27 mouse cellular contexts compared by ENCODE assay signal in genomic region chr14:48457288-48457938, GRCm38 (mm10). TPM values are rescaled to one million over a fixed set of nuclear protein-coding genes. Genes with fewer than 3 reads are reported as not detected.
A peak's percentile ranks its signal among the peaks of the same experiment; 100 is the strongest.
DNase-seq lines count a peak whose midpoint lies in the region; ATAC-seq and TF ChIP-seq lines count a peak whose summit lies in the region.
"Had no signal": no experiment of that assay in that cellular context is flagged by ENCODE, and none has a peak within 500 bp of the region (broad histone marks: within the 10 kb centered on the region; RNA-seq: fewer than 3 reads in every experiment).

No protein-coding gene starts in this region.

- WGBS in heart, adult 2 months: 79% methylated on average over 16 of the region's 16 CpGs
- 60% methylated on average over 16 of the region's 16 CpGs for WGBS in midbrain, embryonic 14.5 days

- no peak overlapping the region for H3K4me2 ChIP-seq in midbrain, embryonic 14.5 days (ENCODE audit: low read length)
- H3K4me2 ChIP-seq: embryonic facial prominence, embryonic 13.5 days; forebrain, embryonic 12.5 days; heart, embryonic 11.5 days; hindbrain, embryonic 14.5 days; liver, embryonic 13.5 days; stomach, embryonic 15.5 days had no signal

- H3K36me3 ChIP-seq in heart, adult 2 months (ENCODE audit: control insufficient read depth, insufficient read depth, low read length): peaks cover 6% of the 10 kb centered on the region; the same call in 1 of the 2 replicates
- peaks cover under 1% of the 10 kb centered on the region; the same call in 1 of the 2 replicates for H3K36me3 ChIP-seq in midbrain, embryonic 14.5 days (ENCODE audit: control insufficient read depth, insufficient read depth, low read length)

- no peak overlapping the region for H3K9ac ChIP-seq in heart, adult 2 months (ENCODE audit: low read depth, low read length)
- H3K9ac ChIP-seq in midbrain, embryonic 14.5 days (replicated peaks; ENCODE audit: low read length): no peak overlapping the region
- H3K9ac ChIP-seq: embryonic facial prominence, embryonic 13.5 days; forebrain, embryonic 12.5 days; forebrain, postnatal 0 days; hindbrain, embryonic 14.5 days; liver, embryonic 13.5 days; stomach, embryonic 15.5 days had no signal

- TF ChIP-seq EP300 in heart, adult 2 months (IDR thresholded peaks at IDR 0.05; ENCODE audit: insufficient read depth, low read depth, low read length): no peak

- no peak for TF ChIP-seq CTCF in heart, adult 2 months (IDR thresholded peaks at IDR 0.05)

- H3K27ac ChIP-seq in heart, adult 2 months: peak overlapping the region; percentile 33; the same call in 1 of the 2 replicates
- 0 out of 2 replicates have a peak overlapping the region, but pooled peaks have one; percentile 33 for H3K27ac ChIP-seq in midbrain, embryonic 14.5 days (replicated peaks; ENCODE audit: low read depth, low read length)
- H3K27ac ChIP-seq: embryonic facial prominence, embryonic 13.5 days; hindbrain, embryonic 14.5 days; liver, embryonic 13.5 days; stomach, embryonic 15.5 days had no signal

- DNase-seq in heart, adult 2 months: no peak
- no peak for DNase-seq in heart, postnatal 25 days (ENCODE audit: low spot score)
- peak; percentile 45 for DNase-seq in 416B (ENCODE audit: low read depth)
- no peak for DNase-seq in midbrain, embryonic 14.5 days
- no peak for DNase-seq in adipocyte (ENCODE audit: low spot score)
- DNase-seq in embryo, embryonic 9.5 days (ENCODE audit: extremely low spot score): no peak
- DNase-seq: adrenal gland, postnatal 25 days; cerebellum, adult 8-10 months; forebrain, postnatal 0 days; gastrocnemius, postnatal 10 days; heart, adult 11 months; kidney, adult 9 months; kidney, postnatal 10 days; layer of hippocampus, postnatal 36 days; liver, embryonic 13.5 days; lung, adult 18-20 months; lung, postnatal 4 days had no signal

- H3K79me2 ChIP-seq in heart, adult 2 months (replicated peaks; ENCODE audit: control insufficient read depth, insufficient read depth, low read length): no peaks in the 10 kb centered on the region

- intact Hi-C loops in heart, adult 2 months (cut with DNase I): no loop called here
- intact Hi-C loops in heart, postnatal 25 days (cut with DNase I): loop anchor here (10.0 kb wide), 1 partner anchor 323 kb away; no protein-coding TSS in a partner anchor

- peaks cover 4% of the 10 kb centered on the region for H3K4me1 ChIP-seq in heart, adult 2 months (ENCODE audit: control insufficient read depth, insufficient read depth, low read length)
- H3K4me1 ChIP-seq in midbrain, embryonic 14.5 days (ENCODE audit: control insufficient read depth, insufficient read depth, low read length): peaks cover 12% of the 10 kb centered on the region; the same call in 1 of the 2 replicates
- H3K4me1 ChIP-seq: stomach, embryonic 15.5 days had no signal

- no peaks in the 10 kb centered on the region for H3K27me3 ChIP-seq in heart, adult 2 months (ENCODE audit: control insufficient read depth, insufficient read depth, low read length)
- H3K27me3 ChIP-seq in midbrain, embryonic 14.5 days (ENCODE audit: control insufficient read depth, insufficient read depth, low read length): no peaks in the 10 kb centered on the region
- H3K27me3 ChIP-seq: embryonic facial prominence, embryonic 13.5 days; forebrain, embryonic 12.5 days; liver, embryonic 13.5 days; Patski; stomach, embryonic 15.5 days had no signal

- no peak overlapping the region for H3K4me3 ChIP-seq in heart, adult 2 months
- no peak overlapping the region for H3K4me3 ChIP-seq in midbrain, embryonic 14.5 days (replicated peaks; ENCODE audit: low read depth, low read length)
- H3K4me3 ChIP-seq: embryonic facial prominence, embryonic 13.5 days; forebrain, embryonic 12.5 days; liver, embryonic 13.5 days; stomach, embryonic 15.5 days had no signal

- peak; percentile 83 for ATAC-seq in granulocyte monocyte progenitor cell, adult 5-6 weeks (replicated peaks; ENCODE audit: poor library complexity, severe bottlenecking)
- no peak for ATAC-seq in midbrain, embryonic 14.5 days (ENCODE audit: low FRiP score, low TSS enrichment)
- ATAC-seq in erythroid progenitor cell, adult 5-6 weeks (replicated peaks; ENCODE audit: low FRiP score, poor library complexity, severe bottlenecking): no peak
- ATAC-seq: intestine, postnatal 0 days; lung, postnatal 0 days; Patski had no signal

- TF ChIP-seq POLR2A in heart, adult 2 months (IDR thresholded peaks at IDR 0.05; ENCODE audit: insufficient read depth, low read depth, low read length): no peak

- no peaks in the 10 kb centered on the region for H3K9me3 ChIP-seq in midbrain, embryonic 14.5 days (ENCODE audit: control insufficient read depth, low read length)
- H3K9me3 ChIP-seq: embryonic facial prominence, embryonic 13.5 days; forebrain, embryonic 12.5 days; liver, embryonic 13.5 days; stomach, embryonic 15.5 days had no signal

RNA-seq across cellular contexts. Expression of gene Tmem260, which starts 11.5 kb away (rescaled TPM):
- total RNA-seq in heart, adult 2 months (2021): 1 to 10 TPM; 8.4 to 9.0 TPM
- 5.1 and 8.9 TPM in 2 replicates for polyA plus RNA-seq in heart, adult 2 months (2012; rRNA removed)
- total RNA-seq in heart, postnatal 25 days (2021): 10 to 100 TPM in 1 of 2 experiments, 1 to 10 TPM in 1; 8.4 to 10.3 TPM
- 21.3 and 22.0 TPM in 2 replicates for total RNA-seq in granulocyte monocyte progenitor cell, adult 5-6 weeks (2014; fragmentation: Nextera tagmentation)
- 20.2 and 22.2 TPM in 2 replicates for total RNA-seq in granulocyte monocyte progenitor cell, adult 5-6 weeks (2017)
- polyA plus RNA-seq in midbrain, embryonic 14.5 days (2014; fragmentation: Nextera tagmentation; extraction: Ambion mirVana): 18.7 and 27.3 TPM in 2 replicates
- total RNA-seq in erythroid progenitor cell, adult 5-6 weeks (2015; ENCODE audit: low replicate concordance): 16.2 and 18.9 TPM in 2 replicates
- 22.3 and 23.5 TPM in 2 replicates for total RNA-seq in erythroid progenitor cell, adult 5-6 weeks (2017; ENCODE audit: low replicate concordance)
